Mouse (Mus musculus): Measurements from ENCODE around the gene 4930442H23Rik.
"Not testable (repeated sequence)": the region's sequence is repeated elsewhere in the genome, so short reads cannot be mapped to it uniquely, and the experiment has no call there.

Gene 4930442H23Rik

GRCm38 (mm10) chr10:81198230-81198629, 14.6 kb upstream of the 4930442H23Rik start:
- peak; percentile 62 to 84 for DNase-seq (ENCODE audit: low spot score in 2 of 2)

DNA sequence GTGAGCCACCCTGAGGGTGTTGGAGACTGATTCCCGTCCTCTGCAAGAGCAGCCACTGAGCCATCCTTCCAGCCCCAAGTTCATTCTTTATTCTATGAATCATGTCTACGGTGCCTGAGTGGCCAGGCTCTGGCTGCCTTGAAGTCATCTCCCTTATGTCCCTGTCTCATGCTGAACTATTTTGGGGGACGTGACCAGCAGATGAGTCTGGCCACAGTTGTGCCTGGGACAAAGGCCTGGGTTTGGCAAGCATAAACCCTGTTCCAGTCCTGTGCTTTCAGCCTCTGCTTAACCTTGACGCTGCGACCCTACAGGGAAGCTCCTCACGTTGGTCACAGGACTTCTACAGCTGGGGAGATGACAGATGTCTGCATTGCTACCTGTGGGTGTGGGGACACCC, 13.7 kb upstream of the 4930442H23Rik start:
- DNase-seq (ENCODE audit: low spot score in 2 of 2): no peak

GRCm38 (mm10) chr10:81196470-81197065, 12.9 kb upstream of the 4930442H23Rik start:
- DNase-seq (ENCODE audit: low spot score in 2 of 2): no peak

- no peak for DNase-seq (ENCODE audit: low spot score in 2 of 2)
These were observed 11.7 kb upstream of the 4930442H23Rik start for GRCm38 (mm10) chr10:81195300-81195699.

- no peak for DNase-seq (ENCODE audit: low spot score in 2 of 2)
These were observed 10.5 kb upstream of the 4930442H23Rik start for GRCm38 (mm10) chr10:81193991-81194774.

- no peak for DNase-seq (ENCODE audit: low spot score in 2 of 2)
These were observed 9.4 kb upstream of the 4930442H23Rik start for GRCm38 (mm10) chr10:81192968-81193501.

DNA sequence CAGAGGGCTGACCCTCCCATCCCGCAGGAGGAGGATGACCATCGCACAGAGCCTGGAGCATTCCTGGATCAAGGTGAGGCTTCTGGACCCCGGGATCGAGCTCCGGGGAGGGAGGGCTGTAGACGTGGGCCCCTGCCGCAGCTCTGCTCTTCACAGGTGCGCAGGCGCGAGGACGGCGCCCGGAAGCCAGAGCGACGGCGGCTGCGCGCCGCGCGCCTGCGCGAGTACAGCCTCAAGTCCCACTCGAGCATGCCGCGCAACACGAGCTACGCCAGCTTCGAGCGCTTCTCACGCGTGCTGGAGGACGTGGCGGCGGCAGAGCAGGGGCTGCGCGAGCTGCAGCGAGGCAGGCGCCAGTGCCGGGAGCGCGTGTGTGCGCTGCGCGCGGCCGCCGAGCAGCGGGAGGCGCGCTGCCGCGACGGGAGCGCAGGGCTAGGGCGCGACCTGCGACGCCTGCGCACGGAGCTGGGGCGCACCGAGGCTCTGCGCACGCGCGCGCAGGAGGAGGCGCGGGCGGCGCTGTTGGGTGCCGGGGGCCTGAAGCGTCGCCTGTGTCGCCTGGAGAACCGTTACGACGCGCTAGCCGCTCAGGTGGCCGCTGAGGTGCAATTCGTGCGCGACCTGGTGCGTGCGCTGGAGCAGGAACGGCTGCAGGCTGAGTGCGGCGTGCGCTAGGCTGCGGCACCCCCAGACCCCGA, 8.8 kb upstream of the 4930442H23Rik start:
- peak; percentile 79 to 90 for DNase-seq (ENCODE audit: low spot score in 2 of 2)

DNA sequence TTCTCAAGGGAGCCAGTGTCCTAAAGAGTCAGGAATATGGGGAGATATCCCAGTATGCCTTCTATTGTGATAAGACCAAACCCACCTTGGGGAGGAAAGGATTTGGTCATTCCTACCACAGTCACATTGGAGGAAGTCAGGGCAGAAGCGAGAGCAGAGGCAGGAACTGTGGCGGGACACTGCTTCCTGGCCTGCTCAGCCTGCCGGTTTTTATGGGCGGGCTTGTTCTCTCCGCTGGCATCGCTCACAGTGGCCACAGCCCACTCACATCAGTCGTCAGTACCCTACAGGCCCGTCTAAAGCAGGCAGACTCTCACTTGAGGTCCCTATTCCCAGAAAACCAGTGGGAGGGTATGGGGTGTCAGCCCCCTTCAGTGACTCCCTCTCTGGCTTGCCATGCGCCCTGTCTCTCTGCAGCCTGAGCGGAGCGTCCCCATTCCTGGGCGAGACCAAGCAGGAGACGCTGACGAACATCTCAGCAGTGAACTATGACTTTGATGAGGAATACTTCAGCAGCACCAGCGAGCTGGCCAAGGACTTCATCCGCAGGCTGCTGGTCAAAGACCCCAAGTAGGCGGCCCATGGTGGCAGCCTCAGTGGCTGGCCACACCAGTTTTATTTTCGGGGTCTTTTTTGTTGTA, 7.8 kb upstream of the 4930442H23Rik start:
- no peak for DNase-seq (ENCODE audit: low spot score in 2 of 2)

DNA sequence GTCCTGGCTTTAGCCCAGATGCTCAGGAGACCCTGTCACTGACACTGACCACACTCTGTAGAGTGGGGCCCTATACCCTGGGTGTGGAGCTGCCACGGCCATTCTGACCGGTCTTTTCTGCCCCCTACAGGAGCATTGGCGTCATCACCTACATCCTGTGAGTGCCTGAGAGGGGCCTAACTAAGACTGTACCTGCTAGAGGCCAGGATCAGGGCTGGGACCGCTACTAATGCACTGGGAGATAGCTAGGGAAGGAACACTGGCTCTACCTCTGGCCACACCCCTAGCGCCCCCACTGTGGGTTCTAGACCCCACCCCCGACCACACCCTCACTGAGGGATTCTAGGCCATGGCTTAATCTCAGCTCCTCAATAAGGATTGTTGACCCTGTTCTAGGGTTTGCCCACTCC, 7.3 kb upstream of the 4930442H23Rik start:
- DNase-seq (ENCODE audit: low spot score in 2 of 2): no peak

GRCm38 (mm10) chr10:81190236-81190911, 6.7 kb upstream of the 4930442H23Rik start:
- DNase-seq (ENCODE audit: low spot score in 2 of 2): no peak

DNA sequence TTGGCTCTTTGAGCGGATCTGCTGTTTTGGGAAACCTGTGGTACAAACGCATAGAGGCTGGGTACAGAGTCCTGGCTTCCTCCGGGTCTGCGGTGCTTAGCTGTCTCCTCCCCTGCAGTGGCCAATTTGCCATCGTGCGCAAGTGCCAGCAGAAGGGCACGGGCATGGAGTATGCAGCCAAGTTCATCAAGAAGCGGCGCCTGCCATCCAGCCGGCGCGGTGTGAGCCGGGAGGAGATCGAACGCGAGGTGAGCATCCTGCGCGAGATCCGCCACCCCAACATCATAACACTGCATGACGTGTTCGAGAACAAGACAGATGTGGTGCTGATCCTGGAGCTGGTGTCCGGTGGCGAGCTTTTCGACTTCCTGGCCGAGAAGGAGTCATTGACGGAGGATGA, 6.2 kb upstream of the 4930442H23Rik start:
- no peak for DNase-seq (ENCODE audit: low spot score in 2 of 2)

DNA sequence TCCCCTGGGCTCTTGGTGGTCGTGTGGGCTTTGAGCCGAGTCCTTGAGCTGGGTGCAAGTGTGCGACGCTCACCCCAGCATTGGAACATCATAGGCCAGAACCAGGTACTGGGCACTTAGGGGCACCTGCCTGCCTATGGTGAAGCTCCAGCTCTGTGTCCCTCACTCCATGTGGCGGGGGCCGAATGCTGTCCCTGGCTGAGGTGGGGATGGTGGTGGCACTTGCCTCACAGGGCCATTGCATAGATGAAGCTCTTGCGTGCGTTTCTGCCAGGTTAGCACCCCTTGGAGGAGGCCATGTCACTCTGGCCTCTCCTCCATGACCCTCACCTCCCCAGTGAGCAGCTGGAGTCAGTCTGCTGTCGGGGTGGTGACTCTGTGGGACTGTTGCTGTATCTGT, 3.5 kb upstream of the 4930442H23Rik start:
- no peak for DNase-seq (ENCODE audit: low spot score in 2 of 2)

- DNase-seq (ENCODE audit: low spot score in 2 of 2): no peak
These were observed 1.1 kb upstream of the 4930442H23Rik start for GRCm38 (mm10) chr10:81184765-81185164.

DNA sequence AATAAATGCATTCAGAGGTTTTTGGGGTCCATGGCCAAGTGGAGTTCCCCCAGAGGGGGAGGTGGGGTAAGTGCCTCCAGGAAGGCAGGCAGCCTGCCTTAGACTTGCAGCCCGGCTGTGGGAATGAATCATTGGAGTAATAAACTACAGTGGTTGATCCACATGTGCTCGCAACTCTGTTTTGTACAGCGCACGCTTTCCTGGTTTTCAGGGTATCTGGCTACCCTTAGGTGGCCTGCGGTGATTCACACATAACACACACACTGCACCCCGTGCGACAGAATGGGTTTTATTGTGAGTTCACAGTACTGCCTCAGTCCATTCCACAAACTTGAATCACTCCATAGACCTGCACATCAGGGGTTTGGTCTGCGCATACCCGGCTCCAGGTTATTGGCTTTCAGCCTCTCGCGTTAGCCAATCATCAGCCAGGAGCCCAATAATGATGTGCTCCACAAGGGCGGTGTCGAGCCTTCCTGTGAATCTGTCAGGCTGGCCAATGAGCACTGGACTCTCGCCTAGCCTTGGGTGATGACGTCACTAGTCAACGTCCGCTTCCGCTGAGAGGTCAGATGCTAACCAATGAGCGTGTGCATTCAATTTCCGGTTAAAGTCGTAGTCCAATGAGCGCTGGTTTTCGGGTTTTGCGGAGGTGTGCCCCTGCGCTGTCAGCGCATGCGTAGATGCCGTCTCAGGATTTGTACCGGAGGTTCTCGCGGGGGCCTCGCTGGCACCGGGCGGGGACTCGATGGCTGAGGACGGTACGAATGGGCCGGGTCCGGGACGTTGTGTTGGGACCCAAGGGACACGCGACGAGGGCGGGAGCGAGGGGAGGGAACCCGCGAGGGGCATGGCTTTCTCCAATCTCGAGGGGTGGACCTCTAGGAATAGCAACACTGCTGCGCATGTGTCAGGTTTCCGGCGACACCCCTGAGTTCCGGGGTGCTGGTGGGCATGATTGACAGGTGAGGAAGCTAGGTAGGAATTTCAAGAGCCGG, 1.0 kb downstream of the 4930442H23Rik start, which contains the start of gene Dapk3:
Gene Dapk3 (plus strand): TSS at position 670 of the 998 bp plus-strand sequence.
- DNase-seq (ENCODE audit: low spot score in 2 of 2): peak; percentile 93 to 96

GRCm38 (mm10) chr10:81181860-81182259, 1.8 kb downstream of the 4930442H23Rik start:
- not testable (repeated sequence) for DNase-seq (ENCODE audit: low spot score in 2 of 2)

GRCm38 (mm10) chr10:81180946-81181345, 2.7 kb downstream of the 4930442H23Rik start:
- DNase-seq (ENCODE audit: low spot score in 2 of 2): no peak

DNA sequence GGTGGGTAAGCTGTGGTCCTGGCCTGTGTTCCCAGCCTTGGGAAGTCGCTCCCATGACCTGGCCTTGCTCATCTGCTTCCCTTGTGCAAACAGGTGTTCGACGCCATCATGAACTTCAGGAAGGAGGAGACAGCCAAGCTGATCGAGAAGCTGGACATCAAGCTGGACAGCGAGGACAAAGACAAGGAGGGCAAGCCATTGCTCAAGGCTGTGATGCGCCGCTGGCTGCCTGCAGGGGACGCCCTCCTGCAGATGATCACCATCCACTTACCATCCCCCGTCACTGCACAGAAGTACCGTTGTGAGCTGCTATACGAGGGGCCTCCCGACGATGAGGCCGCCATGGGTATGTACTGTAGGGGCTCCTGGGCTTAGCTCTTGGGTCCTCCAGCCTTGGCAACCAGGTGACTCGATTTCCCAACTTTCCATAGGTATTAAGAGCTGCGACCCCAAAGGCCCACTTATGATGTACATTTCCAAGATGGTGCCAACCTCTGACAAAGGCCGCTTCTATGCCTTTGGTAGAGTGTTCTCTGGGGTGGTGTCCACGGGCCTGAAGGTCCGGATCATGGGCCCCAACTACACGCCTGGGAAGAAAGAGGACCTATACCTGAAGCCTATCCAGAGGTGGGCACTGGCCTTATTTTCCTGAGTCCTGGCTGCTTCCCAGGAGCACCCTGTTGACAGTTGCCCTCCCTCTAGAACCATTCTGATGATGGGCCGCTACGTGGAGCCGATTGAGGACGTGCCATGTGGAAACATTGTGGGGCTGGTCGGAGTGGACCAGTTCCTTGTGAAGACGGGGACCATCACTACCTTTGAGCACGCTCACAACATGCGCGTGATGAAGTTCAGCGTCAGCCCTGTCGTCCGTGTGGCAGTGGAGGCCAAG, 4.0 kb downstream of the 4930442H23Rik start:
- no peak for DNase-seq (ENCODE audit: low spot score in 2 of 2)

DNA sequence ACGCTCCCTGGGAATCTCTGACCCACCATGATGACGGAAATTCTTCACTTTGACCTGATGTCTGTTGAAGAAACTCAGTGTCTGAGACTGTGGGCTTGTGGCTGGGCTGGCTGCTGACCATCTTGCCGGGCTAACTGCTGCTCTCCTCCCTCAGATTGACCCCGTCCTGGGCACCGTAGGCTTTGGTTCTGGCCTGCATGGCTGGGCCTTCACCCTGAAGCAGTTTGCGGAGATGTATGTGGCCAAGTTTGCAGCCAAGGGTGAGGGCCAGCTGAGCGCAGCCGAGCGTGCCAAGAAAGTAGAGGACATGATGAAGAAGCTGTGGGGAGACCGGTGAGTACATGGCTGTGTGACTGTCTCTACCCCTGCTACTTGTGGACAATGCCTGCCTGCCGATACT, 4.7 kb downstream of the 4930442H23Rik start:
- DNase-seq (ENCODE audit: low spot score in 2 of 2): no peak
